Mouse (Mus musculus) neutrophil, adult 5-6 weeks (primary cell): ENCODE measurements around the gene Mpig6b. TPM values are rescaled to one million over a fixed set of nuclear protein-coding genes. Genes with fewer than 3 reads are reported as not detected.
A peak's percentile ranks its signal among the peaks of the same experiment; 100 is the strongest.

Experiments
- ATAC-seq: fragments of 151-379, 151-347 bp; 2 replicates; pipeline ENCODE4 v1.8.0; 2017; ENCODE audit warnings: mild to moderate bottlenecking, moderate TSS enrichment; ENCODE audit not compliant: insufficient number of reproducible peaks, poor library complexity, low FRiP score, severe bottlenecking; ENCODE audit errors: extremely low read depth
- total RNA-seq: library from RNA; stranded (forward); fragments of 200-1000 nt; gene quantifications from 2 replicates; pipeline ENCODE4 v1.2.3, GENCODE M21; 2017

Mpig6b gene
- total RNA-seq: 1.5 and 2.1 TPM in 2 replicates

- no peak for ATAC-seq
Observed at GRCm38 (mm10) chr17:35066084-35066483, at the start of gene Mpig6b. Mpig6b (minus strand) TSS chr17:35066184.

GRCm38 (mm10) chr17:35115046-35116019, 49.3 kb upstream of the Mpig6b start, which contains the start of gene Ly6g5b:
Ly6g5b (minus strand) TSS chr17:35115428.
- ATAC-seq: peak; percentile 54; the same call in 1 of the 2 replicates

DNA sequence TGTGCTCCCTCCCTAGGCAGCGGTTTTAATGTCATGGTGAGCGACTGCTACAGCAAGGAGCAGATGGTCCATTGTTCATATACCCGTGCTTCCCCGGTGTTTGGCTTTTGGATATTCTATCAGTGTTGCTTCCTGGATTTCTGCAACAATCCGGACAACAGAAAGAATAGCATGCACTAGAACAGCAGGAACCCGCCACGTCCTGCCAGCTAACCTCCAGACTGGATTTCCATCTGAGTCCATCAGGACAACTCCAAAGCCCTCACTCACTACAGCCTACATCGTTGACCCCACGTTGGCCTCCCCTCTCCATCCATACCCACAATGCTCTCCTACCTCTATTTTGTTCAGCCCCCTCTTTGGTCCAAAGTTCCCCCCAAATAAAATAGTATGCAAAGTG, 45.8 kb upstream of the Mpig6b start:
- ATAC-seq: no peak

DNA sequence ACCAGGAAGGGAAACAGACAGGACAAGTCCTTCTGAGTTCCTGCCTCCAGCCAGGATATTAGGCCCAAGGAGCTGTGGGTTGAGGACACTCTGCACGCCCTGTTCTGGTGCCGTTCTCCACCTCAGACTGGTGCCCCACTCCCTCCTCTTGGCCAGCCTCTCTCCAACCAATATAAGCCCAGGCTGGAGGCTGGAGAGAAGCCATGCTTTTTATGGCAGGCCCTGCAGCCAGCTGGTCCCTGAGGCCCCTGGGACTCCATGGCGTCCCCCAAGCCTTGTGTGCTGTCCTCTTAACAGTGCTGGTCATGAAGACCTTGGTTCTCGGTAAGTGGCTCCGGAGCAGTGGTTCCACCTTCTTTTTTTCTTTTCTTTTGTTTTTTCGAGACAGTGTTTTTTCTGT, 42.1 kb upstream of the Mpig6b start, which contains the start of gene Ly6g5c:
Gene Ly6g5c (plus strand): TSS at position 183 of the 400 bp plus-strand sequence.
- no peak for ATAC-seq

DNA sequence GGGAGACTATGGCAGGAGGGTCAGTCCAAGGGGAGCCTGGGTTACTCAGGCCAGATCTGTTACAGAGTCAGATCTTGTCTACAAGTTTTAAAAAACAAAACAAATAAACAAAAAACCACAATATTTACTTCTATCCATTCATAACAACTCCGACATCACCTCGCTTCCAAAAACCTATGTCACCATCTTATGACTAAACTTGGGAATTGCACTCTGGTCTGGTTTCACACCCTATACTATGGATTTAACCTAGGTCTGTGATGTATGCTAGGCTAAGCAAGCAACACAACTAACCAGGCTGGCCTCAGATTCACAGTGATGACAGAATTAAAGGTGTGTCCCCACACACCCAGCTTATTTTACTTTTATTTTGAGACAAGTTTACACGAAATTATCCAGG, 40.5 kb upstream of the Mpig6b start:
- no peak for ATAC-seq

DNA sequence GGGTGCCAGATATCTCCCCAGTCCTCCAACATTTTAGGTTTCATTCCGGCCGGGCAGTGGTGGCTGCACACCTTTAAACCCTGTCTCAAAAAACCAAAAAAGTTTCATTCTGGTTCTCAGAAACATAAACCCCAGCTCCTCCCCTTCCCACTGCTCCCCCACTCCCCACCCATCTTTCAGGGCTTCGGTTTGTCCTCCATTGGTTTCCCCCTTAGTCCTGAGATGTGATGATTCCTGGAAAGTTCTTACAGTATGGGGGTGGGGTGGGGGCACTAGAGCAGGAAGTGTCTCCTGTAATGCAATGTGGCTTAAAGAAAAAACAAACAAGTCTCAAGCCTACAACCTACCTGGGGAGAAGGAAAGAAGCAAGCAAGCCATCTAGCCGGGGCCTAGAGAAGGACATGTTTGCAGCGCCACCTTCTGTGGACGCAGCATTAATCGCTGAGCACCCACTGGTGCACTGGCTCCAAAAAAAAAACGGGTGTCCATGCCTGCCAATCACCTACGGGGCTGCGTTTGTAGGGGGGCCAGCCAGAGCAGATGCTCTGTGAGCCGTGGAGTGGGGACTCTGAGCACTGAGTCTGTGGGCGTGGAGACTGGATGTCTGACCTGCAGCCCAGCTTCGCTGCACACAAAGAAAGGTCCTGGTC, 39.9 kb upstream of the Mpig6b start:
- peak; percentile 34; the same call in 1 of the 2 replicates for ATAC-seq

DNA sequence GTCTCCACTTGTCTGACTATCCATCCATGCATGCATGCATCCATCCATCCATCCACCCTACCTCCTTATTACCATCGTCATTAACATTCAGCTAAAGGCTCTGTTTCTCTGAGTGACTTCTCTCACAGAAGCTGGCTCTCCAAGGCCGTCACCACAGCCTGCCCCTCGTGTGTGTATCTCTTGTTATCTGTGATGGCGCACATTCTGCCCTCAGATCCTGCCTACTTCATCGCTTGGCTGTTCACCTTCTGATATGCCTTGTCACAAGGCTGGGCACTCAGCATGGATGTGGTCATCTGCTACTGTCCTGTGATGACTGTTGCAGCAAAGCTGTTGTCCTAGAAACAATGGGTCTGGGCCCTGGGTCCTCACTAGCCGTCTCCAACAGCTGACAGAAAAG, 38.8 kb upstream of the Mpig6b start:
- no peak for ATAC-seq

DNA sequence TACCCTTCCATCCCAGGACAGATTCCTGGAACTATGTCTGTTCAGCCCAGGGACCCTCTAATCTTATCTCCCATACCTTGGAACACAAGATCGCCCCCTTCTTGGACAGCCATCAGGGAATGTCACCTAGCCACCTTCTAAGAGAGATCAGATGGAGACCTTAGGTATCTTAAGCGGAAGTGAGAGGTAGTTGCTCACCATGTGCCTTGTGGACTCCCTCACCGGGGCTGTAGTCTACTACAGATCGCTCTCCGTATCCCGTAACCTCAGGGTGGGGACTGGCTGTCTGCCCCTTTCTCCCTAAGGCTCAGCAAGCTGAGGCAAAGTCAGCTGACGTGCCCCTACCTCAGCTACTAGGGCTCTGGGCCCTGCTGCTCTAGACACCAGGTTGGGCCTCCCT, 38.1 kb upstream of the Mpig6b start:
- ATAC-seq: no peak

GRCm38 (mm10) chr17:35103221-35103690, 37.3 kb upstream of the Mpig6b start:
- no peak for ATAC-seq

- ATAC-seq: no peak
Observed at GRCm38 (mm10) chr17:35102299-35102698, 36.3 kb upstream of the Mpig6b start.

GRCm38 (mm10) chr17:35101161-35101560, 35.2 kb upstream of the Mpig6b start:
- no peak for ATAC-seq

- no peak for ATAC-seq
Observed at GRCm38 (mm10) chr17:35100196-35100765, 34.3 kb upstream of the Mpig6b start.

DNA sequence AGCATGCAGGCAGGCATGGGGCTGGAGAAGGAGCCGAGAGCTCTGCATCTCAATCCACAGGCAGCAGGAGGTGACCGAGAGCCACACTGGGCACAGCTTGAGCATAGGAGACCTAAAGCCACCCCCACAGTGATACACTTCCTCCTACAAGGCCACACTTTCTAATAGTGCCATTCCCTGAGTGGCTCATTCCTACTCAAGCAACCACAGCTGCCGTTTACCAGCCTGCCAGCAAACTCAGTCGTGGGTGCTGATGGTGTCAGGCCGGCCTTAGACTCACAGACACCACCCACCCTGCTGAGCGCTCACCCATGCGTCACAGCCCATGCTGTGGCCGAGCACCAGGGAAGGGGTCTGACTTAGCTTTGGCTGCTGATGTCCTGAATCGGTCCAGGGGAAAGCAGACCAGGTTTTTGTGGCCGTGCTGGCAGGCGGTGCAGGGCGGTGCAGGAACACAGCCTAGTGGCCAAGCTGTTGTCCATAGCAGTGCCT, 31.2 kb upstream of the Mpig6b start:
- no peak for ATAC-seq

GRCm38 (mm10) chr17:35096597-35096996, 30.6 kb upstream of the Mpig6b start:
- ATAC-seq: no peak

DNA sequence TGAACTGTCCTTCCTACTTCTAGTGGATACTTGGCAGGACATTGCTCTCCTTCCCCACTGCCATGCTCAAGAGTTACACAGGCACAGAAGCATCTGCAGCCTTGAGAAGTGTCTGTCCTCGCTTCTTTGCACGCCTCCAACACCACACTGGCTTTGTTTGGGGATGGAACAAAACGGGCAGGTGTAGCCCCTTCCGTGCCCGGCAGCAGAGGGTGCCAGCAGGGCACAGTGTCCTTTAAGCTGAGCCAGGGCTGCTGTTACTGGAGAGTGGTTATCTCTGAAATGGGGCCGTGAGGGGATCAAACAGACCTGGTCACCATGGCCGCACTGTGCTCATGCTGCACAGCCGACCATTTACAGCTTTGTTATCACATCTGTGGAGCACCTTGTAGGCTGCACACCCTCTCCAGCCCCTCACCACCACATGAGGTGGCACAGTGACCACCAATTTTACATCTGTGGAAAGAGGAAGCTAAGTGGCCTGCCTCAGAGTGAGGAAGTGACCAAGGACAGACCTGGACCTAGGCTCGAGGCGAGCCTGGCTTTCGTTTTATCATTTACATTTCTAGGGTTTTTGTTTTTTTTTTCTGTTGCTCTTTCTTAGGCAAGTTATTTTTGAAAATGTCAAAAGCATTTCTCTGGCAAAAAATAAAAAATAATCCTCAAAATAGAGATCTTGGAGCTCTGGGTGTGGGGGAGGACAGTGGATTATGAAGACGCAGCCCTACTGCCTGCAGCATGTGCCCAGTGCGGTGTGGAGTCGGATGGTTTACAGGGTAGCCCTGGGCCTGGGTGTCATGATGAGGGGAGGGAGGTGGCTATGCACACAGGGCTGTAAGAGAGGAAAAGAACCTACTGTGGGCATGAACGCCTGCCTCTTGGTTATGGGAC, 28.7 kb upstream of the Mpig6b start:
- ATAC-seq: no peak

DNA sequence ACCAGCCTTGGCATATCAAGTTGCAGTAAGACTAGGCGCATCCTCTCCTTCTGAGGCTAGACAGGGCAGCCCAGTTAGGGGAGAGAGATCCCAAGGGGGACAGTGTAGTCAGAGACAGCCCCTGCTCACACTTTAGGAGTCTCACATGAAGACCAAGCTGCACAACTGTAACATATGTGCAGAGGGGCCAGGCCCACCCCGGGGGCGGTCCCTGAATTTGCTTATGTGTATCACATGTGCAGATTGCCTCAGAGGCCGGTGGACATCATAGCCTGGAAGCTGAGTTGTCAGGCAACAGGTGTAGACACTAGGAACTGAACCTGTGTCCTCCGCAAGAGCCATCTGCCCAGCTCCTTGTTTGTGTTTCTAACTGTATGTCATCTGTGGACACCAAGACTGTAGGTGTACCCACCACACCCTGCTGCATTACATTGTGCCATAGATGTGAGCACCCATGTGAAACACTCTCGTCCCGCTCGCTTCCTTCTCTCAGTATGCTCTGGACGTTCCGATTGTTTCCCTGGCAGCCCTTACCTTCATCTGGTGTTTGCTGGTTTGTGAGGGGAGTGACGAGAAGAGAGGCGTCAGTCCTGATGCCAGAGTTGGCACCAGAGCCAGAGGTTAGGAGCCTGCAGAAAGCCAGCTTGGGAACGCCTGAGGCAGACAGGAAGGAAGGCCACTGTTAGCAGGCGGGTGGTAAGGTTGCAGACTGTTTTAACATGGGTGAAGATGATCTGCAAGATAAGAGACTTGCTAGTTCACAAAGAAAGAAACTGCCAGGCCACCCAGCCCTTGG, 26.6 kb upstream of the Mpig6b start:
- no peak for ATAC-seq

DNA sequence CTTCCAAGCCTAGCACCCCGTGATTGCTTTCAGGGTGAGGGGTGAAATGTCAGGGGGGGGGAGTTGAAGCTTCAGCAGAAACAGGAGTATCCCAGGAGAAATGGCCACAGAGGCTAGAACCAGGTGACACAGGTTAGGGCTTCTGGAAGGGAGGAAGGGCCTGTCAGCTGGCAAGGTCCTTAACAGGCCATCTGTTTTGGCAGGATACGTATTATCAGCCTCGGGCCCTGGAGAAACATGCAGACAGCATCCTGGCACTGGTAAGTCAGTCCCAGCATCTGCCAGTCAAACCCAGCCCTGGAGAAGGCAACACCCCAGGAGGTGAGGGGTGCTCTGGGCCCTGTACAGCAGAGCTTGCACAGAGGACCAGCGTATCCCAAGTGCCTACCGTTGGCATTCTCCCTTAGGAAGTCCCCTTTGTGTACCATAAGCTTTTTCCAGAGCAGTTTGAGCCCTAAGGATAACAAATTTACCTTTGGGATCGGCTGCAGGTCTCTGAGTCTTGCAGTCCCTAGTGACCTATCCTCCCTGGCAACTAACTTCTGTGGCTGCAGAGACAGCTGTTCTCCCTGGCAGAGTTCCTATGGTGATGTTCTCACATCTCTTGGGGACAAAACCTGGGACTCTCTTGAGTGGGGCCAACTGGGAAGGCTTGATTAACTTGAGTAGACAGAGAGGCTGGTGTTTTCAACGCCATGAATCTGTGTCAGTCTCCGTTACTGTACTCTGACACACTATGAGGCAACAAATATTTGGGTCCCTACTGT, 24.4 kb upstream of the Mpig6b start:
- ATAC-seq: no peak
